Mouse (Mus musculus) CH12.LX (cell line): ENCODE results near the gene Sgms1. TPM values are rescaled to one million over a fixed set of nuclear protein-coding genes. Genes with fewer than 3 reads are reported as not detected.

Source experiments
- DNase-seq: peaks from one replicate; pipeline ENCODE4 v3.0.0-alpha.2; 2013; ENCODE audit errors: extremely low read depth
- H3K27ac ChIP-seq: 2 replicates; pipeline ENCODE4 v1.5.1; 2012; ENCODE audit warnings: low read depth, mild to moderate bottlenecking, control low read depth, moderate library complexity; ENCODE audit not compliant: insufficient read depth
- H3K27me3 ChIP-seq: replicated peaks from 2 replicates; pipeline ENCODE3; 2012; ENCODE audit warnings: inconsistent platforms
- H3K36me3 ChIP-seq, 2 experiments: replicated peaks in 1 of 2; 2 replicates each; pipeline versions ENCODE3 to v1.6.1; 2012; ENCODE audit warnings: inconsistent platforms in 1 of 2, low read length in 1 of 2, mild to moderate bottlenecking in 1 of 2, mixed read lengths in 1 of 2, moderate library complexity in 1 of 2; ENCODE audit not compliant: control insufficient read depth in 1 of 2, insufficient read depth in 1 of 2
- H3K4me1 ChIP-seq, 2 experiments: 2 replicates each; pipeline ENCODE4 v1.6.1; 2012; ENCODE audit warnings: inconsistent platforms in 1 of 2, moderate library complexity in 1 of 2; ENCODE audit not compliant: insufficient read depth in 2 of 2, control insufficient read depth in 1 of 2
- H3K4me2 ChIP-seq: 2 replicates; pipeline ENCODE4 v1.6.1; 2012; ENCODE audit warnings: low read depth, mild to moderate bottlenecking, control low read depth; ENCODE audit not compliant: poor library complexity, insufficient read depth, severe bottlenecking
- H3K4me3 ChIP-seq, 3 experiments: fragments of 150-350 bp in 1 of 3; sonication (generic) in 1 of 3; replicated peaks in 1 of 3; 2 replicates each; pipeline versions ENCODE3 to v1.5.1; 2011 to 2012; ENCODE audit warnings: low read depth in 2 of 3, low read length in 2 of 3, mild to moderate bottlenecking in 2 of 3, moderate library complexity in 2 of 3, control low read depth in 1 of 3, improper control_type of control experiment in 1 of 3, inconsistent platforms in 1 of 3, mixed read lengths in 1 of 3; ENCODE audit not compliant: poor library complexity in 1 of 3
- H3K79me2 ChIP-seq: replicated peaks from 2 replicates; pipeline ENCODE4 v1.6.1; 2012; ENCODE audit warnings: mild to moderate bottlenecking, moderate library complexity; ENCODE audit not compliant: control insufficient read depth, poor library complexity, insufficient read depth, severe bottlenecking; ENCODE audit errors: extremely low read depth
- H3K9ac ChIP-seq: 2 replicates; pipeline ENCODE4 v1.6.1; 2012; ENCODE audit warnings: low read depth, mild to moderate bottlenecking, control low read depth, moderate library complexity; ENCODE audit not compliant: insufficient read depth
- H3K9me3 ChIP-seq: replicated peaks from 2 replicates; pipeline ENCODE3; 2012; ENCODE audit warnings: low read length, inconsistent platforms, mixed read lengths
- CHD1 ChIP-seq: IDR thresholded peaks from 2 replicates; pipeline ENCODE4 v1.6.1; 2012; ENCODE audit warnings: low read depth, low read length, improper control_type of control experiment, inconsistent platforms
- CTCF ChIP-seq, 2 experiments: IDR thresholded peaks in 1 of 2; conservative IDR thresholded peaks in 1 of 2; 2 replicates each; pipeline ENCODE4 v1.5.1; 2011 to 2012; ENCODE audit warnings: low read depth in 2 of 2, low read length in 2 of 2, improper control_type of control experiment in 1 of 2, inconsistent platforms in 1 of 2, mild to moderate bottlenecking in 1 of 2, moderate library complexity in 1 of 2
- ELF1 ChIP-seq: IDR thresholded peaks from 2 replicates; pipeline ENCODE4 v1.6.1; 2014; ENCODE audit warnings: low read depth, mild to moderate bottlenecking, inconsistent platforms, low read length, improper control_type of control experiment
- EP300 ChIP-seq: IDR thresholded peaks from 2 replicates; pipeline ENCODE4 v1.6.1; 2011; ENCODE audit warnings: low read length, improper control_type of control experiment
- GABPA ChIP-seq: IDR thresholded peaks from 2 replicates; pipeline ENCODE4 v1.6.1; 2012; ENCODE audit warnings: low read depth, low read length, improper control_type of control experiment, inconsistent platforms; ENCODE audit not compliant: insufficient replicate concordance
- HCFC1 ChIP-seq: IDR thresholded peaks from 2 replicates; pipeline ENCODE4 v1.6.1; 2012; ENCODE audit warnings: low read depth, mild to moderate bottlenecking, inconsistent platforms, low read length, improper control_type of control experiment
- JUN ChIP-seq: IDR thresholded peaks from 2 replicates; pipeline ENCODE4 v1.6.1; 2011; ENCODE audit warnings: low read depth, mild to moderate bottlenecking, low read length, improper control_type of control experiment, moderate library complexity; ENCODE audit not compliant: insufficient read depth
- KAT2A ChIP-seq: IDR thresholded peaks from 2 replicates; pipeline ENCODE4 v1.6.1; 2012; ENCODE audit warnings: low read length, improper control_type of control experiment, inconsistent platforms; ENCODE audit not compliant: insufficient replicate concordance
- MEF2A ChIP-seq: IDR thresholded peaks from 2 replicates; pipeline ENCODE4 v1.6.1; 2014; ENCODE audit warnings: low read depth, mild to moderate bottlenecking, inconsistent platforms, low read length, improper control_type of control experiment, borderline replicate concordance
- MXI1 ChIP-seq: IDR thresholded peaks from 2 replicates; pipeline ENCODE4 v1.6.1; 2011; ENCODE audit warnings: mild to moderate bottlenecking, low read depth, low read length, improper control_type of control experiment
- NELFE ChIP-seq: IDR thresholded peaks from 2 replicates; pipeline ENCODE4 v1.6.1; 2011; ENCODE audit warnings: low read depth, low read length, improper control_type of control experiment
- NRF1 ChIP-seq: IDR thresholded peaks from 2 replicates; pipeline ENCODE4 v1.6.1; 2014; ENCODE audit warnings: low read depth, mild to moderate bottlenecking, inconsistent platforms, low read length, improper control_type of control experiment, moderate library complexity
- PAX5 ChIP-seq: IDR thresholded peaks from 2 replicates; pipeline ENCODE4 v1.6.1; 2012; ENCODE audit warnings: low read length, inconsistent platforms, mixed read lengths
- POLR2AphosphoS2 ChIP-seq: IDR thresholded peaks from 2 replicates; pipeline ENCODE4 v1.6.1; 2011; ENCODE audit warnings: low read depth, low read length, improper control_type of control experiment
- RAD21 ChIP-seq: IDR thresholded peaks from 2 replicates; pipeline ENCODE4 v1.6.1; 2011; ENCODE audit warnings: low read depth, mild to moderate bottlenecking, low read length, improper control_type of control experiment, moderate library complexity
- SIN3A ChIP-seq: IDR thresholded peaks from 2 replicates; pipeline ENCODE4 v1.6.1; 2012; ENCODE audit warnings: low read length, improper control_type of control experiment, inconsistent platforms
- SMC3 ChIP-seq: IDR thresholded peaks from 2 replicates; pipeline ENCODE4 v1.6.1; 2011; ENCODE audit warnings: low read depth, low read length, improper control_type of control experiment
- TBP ChIP-seq: conservative IDR thresholded peaks from 2 replicates; pipeline ENCODE4 v1.6.1; 2011; ENCODE audit warnings: low read depth, low read length, improper control_type of control experiment
- UBTF ChIP-seq: IDR thresholded peaks from 2 replicates; pipeline ENCODE4 v1.6.1; 2012; ENCODE audit warnings: low read depth, mild to moderate bottlenecking, inconsistent platforms, low read length, improper control_type of control experiment, moderate library complexity
- USF1 ChIP-seq: IDR thresholded peaks from 2 replicates; pipeline ENCODE4 v1.6.1; 2014; ENCODE audit warnings: low read depth, mild to moderate bottlenecking, inconsistent platforms, low read length, improper control_type of control experiment
- USF2 ChIP-seq: conservative IDR thresholded peaks from 2 replicates; pipeline ENCODE4 v1.6.1; 2011; ENCODE audit warnings: low read depth, low read length, improper control_type of control experiment
- ZC3H11A ChIP-seq: IDR thresholded peaks from 2 replicates; pipeline ENCODE4 v1.6.1; 2012; ENCODE audit warnings: low read depth, mild to moderate bottlenecking, inconsistent platforms, low read length, improper control_type of control experiment
- ZNF384 ChIP-seq: IDR thresholded peaks from 2 replicates; pipeline ENCODE4 v1.6.1; 2012; ENCODE audit warnings: low read depth, low read length, improper control_type of control experiment, inconsistent platforms
- dilution Hi-C: fragments of 300-500 bp; cut with MboI; formaldehyde crosslinking; loops from 2 replicates; pipeline ENCODE4 v1.14.3; 2020; ENCODE audit warnings: low sequenced_read_pairs; ENCODE audit not compliant: extremely low pct_unique_long_range_greater_than_20kb, extremely low pct_ligation_motif_present
- in situ Hi-C: fragments of 300-500 bp; cut with MboI; formaldehyde crosslinking; loops from 3 replicates; pipeline ENCODE4 v1.14.3; 2019; ENCODE audit warnings: low sequenced_read_pairs, low pct_ligation_motif_present, low pct_unique_long_range_greater_than_20kb, mixed read lengths
- polyA plus RNA-seq: library from polyadenylated mRNA; unstranded; fragments of >175 nt; gene quantifications from 2 replicates; pipeline ENCODE4 v1.2.1, GENCODE M21; 2012; ENCODE audit warnings: low read depth; ENCODE audit not compliant: insufficient read length
- total RNA-seq, 2 experiments: library from RNA; depleted of rRNA; stranded (reverse); fragments of 300-350 nt in 1 of 2; fragments of >200 nt in 1 of 2; gene quantifications; 2 replicates each; pipeline ENCODE4 v1.2.3; 2012 to 2014

Gene Sgms1
- total and polyA plus RNA-seq, 3 experiments = 1.4 to 1.8 (median 1.8) TPM

DNA sequence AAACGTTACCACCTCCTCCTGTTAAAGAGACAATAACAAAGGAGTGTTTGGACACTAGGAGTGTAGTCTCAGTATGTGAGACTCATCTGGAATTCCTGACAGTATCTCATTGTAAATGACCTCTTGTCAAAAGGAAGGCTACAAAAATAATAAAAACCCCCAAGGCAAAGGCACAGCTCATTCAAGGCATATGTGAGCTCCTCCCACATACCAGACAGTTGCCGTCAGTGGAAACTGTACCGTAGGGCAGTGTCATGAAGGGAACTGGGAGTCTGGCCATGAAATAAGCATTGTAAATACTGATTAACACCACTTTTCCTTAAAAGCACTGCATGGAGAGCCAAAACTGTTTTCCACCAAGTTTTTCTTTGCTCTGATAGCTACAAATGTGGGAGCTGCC, 43.3 kb downstream of the Sgms1 start:
- Histone ChIP-seq H3K27me3 (no peaks in the 10 kb centered on the region), H3K4me2 (no peak overlapping the region), H3K9ac (no peak overlapping the region), H3K9me3 (no peaks in the 10 kb centered on the region), H3K4me3 (no peak overlapping the region), H3K4me1 (peaks cover 0 to 2% of the 10 kb centered on the region in 2 experiments; a peak in 2 of 4 replicates), H3K27ac (no peak overlapping the region), H3K79me2 (no peaks in the 10 kb centered on the region), H3K36me3 (no peaks in the 10 kb centered on the region)
- in situ Hi-C loops (no loop called here), dilution Hi-C loops (no loop called here)
- no peak for DNase-seq
- TF ChIP-seq KAT2A (no peak), ELF1 (no peak), ZC3H11A (no peak), HCFC1 (no peak), SMC3 (no peak), TBP (no peak), SIN3A (no peak), MXI1 (no peak), ZNF384 (no peak), CTCF (conservative IDR thresholded peaks at IDR 0.05 in 1 of 2, IDR thresholded peaks at IDR 0.05 in 1 of 2; ENCODE audit: low read depth in 2 of 2, low read length in 2 of 2) (no peak), NRF1 (no peak), GABPA (no peak)

DNA sequence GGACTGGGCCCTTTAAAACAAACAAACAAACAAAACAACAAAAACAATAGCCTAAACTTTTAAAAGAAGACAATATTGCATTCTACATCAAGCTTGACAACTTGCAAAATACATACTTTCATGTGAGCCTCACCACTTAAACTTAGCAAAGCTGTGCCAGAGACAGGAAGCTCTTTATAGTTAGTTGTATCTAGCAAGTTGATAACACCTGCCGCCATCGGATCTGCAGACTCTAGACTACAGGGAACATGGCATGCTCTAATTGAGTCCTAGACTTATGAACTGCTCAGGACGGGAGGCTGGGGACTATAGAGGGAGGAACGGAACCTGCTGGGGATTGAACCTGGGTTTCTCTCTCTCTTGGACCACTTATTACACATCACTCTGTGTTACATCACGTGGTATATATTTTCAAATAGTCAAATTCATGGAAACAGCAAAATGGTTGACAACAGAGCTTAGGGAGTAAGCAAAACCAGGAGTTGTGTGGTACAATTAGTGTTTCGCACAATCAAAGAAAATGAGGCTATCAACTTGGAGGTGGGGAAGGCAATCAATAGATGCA, 44.3 kb downstream of the Sgms1 start:
- TF ChIP-seq MEF2A (no peak), USF1 (no peak), KAT2A (no peak), USF2 (no peak), PAX5 (no peak), CHD1 (no peak), EP300 (no peak), NELFE (no peak), ZC3H11A (no peak), UBTF (no peak), GABPA (no peak), MXI1 (no peak), JUN (no peak), POLR2AphosphoS2 (no peak), SMC3 (no peak), RAD21 (no peak), SIN3A (no peak)
- Histone ChIP-seq H3K4me1 (peaks cover 2% of the 10 kb centered on the region in 2 experiments; a peak in 2 of 4 replicates), H3K9ac (no peak overlapping the region), H3K9me3 (no peaks in the 10 kb centered on the region), H3K4me3 (no peak overlapping the region), H3K27me3 (no peaks in the 10 kb centered on the region), H3K4me2 (no peak overlapping the region), H3K27ac (no peak overlapping the region), H3K79me2 (no peaks in the 10 kb centered on the region), H3K36me3 (no peaks in the 10 kb centered on the region)
- in situ Hi-C loops (no loop called here), dilution Hi-C loops (no loop called here)
- DNase-seq = no peak
